Mouse (Mus musculus) thymus, postnatal 25 days (tissue): ENCODE measurements around the gene Psmb8.
"Not testable (repeated sequence)": the region's sequence is repeated elsewhere in the genome, so short reads cannot be mapped to it uniquely, and the experiment has no call there.

Experiments
- DNase-seq: peaks from one replicate; pipeline ENCODE4 v3.0.0; 2022

Psmb8 gene

GRCm38 (mm10) chr17:34215176-34215575, 17.7 kb downstream of the Psmb8 start:
- DNase-seq = peak; percentile 0

- peak; percentile 4 for DNase-seq
These were observed 19.9 kb downstream of the Psmb8 start for GRCm38 (mm10) chr17:34217216-34217928.

- no peak for DNase-seq
These were observed 20.5 kb downstream of the Psmb8 start for GRCm38 (mm10) chr17:34217986-34218385.

GRCm38 (mm10) chr17:34218675-34219074, 21.2 kb downstream of the Psmb8 start:
- no peak for DNase-seq

GRCm38 (mm10) chr17:34219096-34219495, 21.6 kb downstream of the Psmb8 start:
- peak; percentile 89 for DNase-seq

GRCm38 (mm10) chr17:34219801-34220200, 22.3 kb downstream of the Psmb8 start:
- not testable (repeated sequence) for DNase-seq

- not testable (repeated sequence) for DNase-seq
These were observed 22.9 kb downstream of the Psmb8 start for GRCm38 (mm10) chr17:34220401-34220800.

- DNase-seq = no peak
These were observed 27.3 kb downstream of the Psmb8 start for GRCm38 (mm10) chr17:34224816-34225215.

GRCm38 (mm10) chr17:34225426-34225825, 27.9 kb downstream of the Psmb8 start:
- no peak for DNase-seq

- DNase-seq = not testable (repeated sequence)
These were observed 28.4 kb downstream of the Psmb8 start for GRCm38 (mm10) chr17:34225911-34226310.

- not testable (repeated sequence) for DNase-seq
These were observed 33.5 kb downstream of the Psmb8 start for GRCm38 (mm10) chr17:34230971-34231370.

- DNase-seq = not testable (repeated sequence)
These were observed 34.5 kb downstream of the Psmb8 start for GRCm38 (mm10) chr17:34232021-34232420.

GRCm38 (mm10) chr17:34234926-34235325, 37.4 kb downstream of the Psmb8 start:
- peak; percentile 92 for DNase-seq

- DNase-seq = no peak
These were observed 39.2 kb downstream of the Psmb8 start for GRCm38 (mm10) chr17:34236691-34237090.

GRCm38 (mm10) chr17:34237741-34238140, 40.2 kb downstream of the Psmb8 start:
- no peak for DNase-seq

- peak; percentile 56 for DNase-seq
These were observed 41.2 kb downstream of the Psmb8 start, which contains the start of gene H2-Ob for GRCm38 (mm10) chr17:34238706-34239105. TSS of gene H2-Ob (plus strand) at chr17:34238903.

- no peak for DNase-seq
These were observed 42.1 kb downstream of the Psmb8 start for GRCm38 (mm10) chr17:34239601-34240041.

- DNase-seq = no peak
These were observed 42.8 kb downstream of the Psmb8 start for GRCm38 (mm10) chr17:34240366-34240765.

GRCm38 (mm10) chr17:34240916-34241315, 43.4 kb downstream of the Psmb8 start:
- DNase-seq = no peak

- no peak for DNase-seq
These were observed 47.1 kb downstream of the Psmb8 start for GRCm38 (mm10) chr17:34244656-34245055.

GRCm38 (mm10) chr17:34247047-34247446, 49.5 kb downstream of the Psmb8 start:
- DNase-seq = no peak

GRCm38 (mm10) chr17:34248764-34249163, 51.2 kb downstream of the Psmb8 start:
- no peak for DNase-seq

GRCm38 (mm10) chr17:34249361-34249760, 51.8 kb downstream of the Psmb8 start:
- DNase-seq = no peak

- DNase-seq = peak; percentile 55
These were observed 52.4 kb downstream of the Psmb8 start for GRCm38 (mm10) chr17:34249878-34250277.
